In genomic region chr6:28397681-28398203, GRCm38 (mm10) we compare ENCODE assay signal across 8 mouse cellular contexts. TPM values are rescaled to one million over a fixed set of nuclear protein-coding genes. Genes with fewer than 3 reads are reported as not detected.
A peak's percentile ranks its signal among the peaks of the same experiment; 100 is the strongest.
DNase-seq lines count a peak whose midpoint lies in the region; ATAC-seq and TF ChIP-seq lines count a peak whose summit lies in the region.

Zfp800 (minus strand) TSS chr6:28398005.

- WGBS in kidney, postnatal 0 days: 1% methylated on average over 33 of the region's 33 CpGs
- WGBS in embryonic facial prominence, embryonic 12.5 days: under 1% methylated on average over 33 of the region's 33 CpGs
- under 1% methylated on average over 33 of the region's 33 CpGs for WGBS in hindbrain, embryonic 11.5 days
- WGBS in liver, embryonic 11.5 days: 2% methylated on average over 33 of the region's 33 CpGs

- ATAC-seq in kidney, postnatal 0 days (replicated peaks; ENCODE audit: low FRiP score, low read depth): no peak
- no peak for ATAC-seq in Patski
- peak; percentile 77; the same call in 1 of the 2 replicates for ATAC-seq in embryonic facial prominence, embryonic 12.5 days (ENCODE audit: insufficient number of reproducible peaks, insufficient read depth, low FRiP score, low TSS enrichment)
- ATAC-seq in hindbrain, embryonic 11.5 days (ENCODE audit: low FRiP score): peak; percentile 77
- ATAC-seq in liver, embryonic 11.5 days (replicated peaks; ENCODE audit: low FRiP score): no peak
- 0 out of 2 replicates have a peak, but pooled peaks have one; percentile 11 for ATAC-seq in neutrophil, adult 5-6 weeks (ENCODE audit: extremely low read depth, insufficient number of reproducible peaks, low FRiP score, poor library complexity, severe bottlenecking)

- H3K4me1 ChIP-seq in kidney, postnatal 0 days (replicated peaks; ENCODE audit: insufficient read depth, low read length): no peaks in the 10 kb centered on the region
- H3K4me1 ChIP-seq in embryonic facial prominence, embryonic 12.5 days: no peaks in the 10 kb centered on the region
- no peaks in the 10 kb centered on the region for H3K4me1 ChIP-seq in hindbrain, embryonic 11.5 days (replicated peaks; ENCODE audit: control insufficient read depth, insufficient read depth, low read length)
- H3K4me1 ChIP-seq in liver, embryonic 11.5 days (replicated peaks; ENCODE audit: control insufficient read depth, insufficient read depth, low read length): no peaks in the 10 kb centered on the region

- DNase-seq in kidney, postnatal 0 days (ENCODE audit: low spot score): no peak
- DNase-seq in kidney, postnatal 14 days: no peak
- no peak for DNase-seq in Patski (ENCODE audit: low read depth, low spot score)
- peak; percentile 71 for DNase-seq in hindbrain, embryonic 11.5 days (ENCODE audit: low spot score)
- peak; percentile 53 for DNase-seq in liver, embryonic 11.5 days (ENCODE audit: low spot score)
- DNase-seq in urinary bladder, postnatal 10 days (ENCODE audit: low spot score): no peak

- H3K9ac ChIP-seq in kidney, postnatal 0 days (ENCODE audit: low read depth, low read length): peak within 1 kb of the TSS; percentile 18
- peak within 1 kb of the TSS; percentile 42 for H3K9ac ChIP-seq in embryonic facial prominence, embryonic 12.5 days
- peak within 1 kb of the TSS; percentile 68 for H3K9ac ChIP-seq in hindbrain, embryonic 11.5 days (ENCODE audit: low read depth, low read length)
- H3K9ac ChIP-seq in liver, embryonic 11.5 days (ENCODE audit: low read depth, low read length): no peak within 1 kb of the TSS

- H3K4me2 ChIP-seq in kidney, postnatal 0 days (ENCODE audit: low read length): peak within 1 kb of the TSS; percentile 81
- H3K4me2 ChIP-seq in embryonic facial prominence, embryonic 12.5 days (replicated peaks): peak within 1 kb of the TSS; percentile 78
- peak within 1 kb of the TSS; percentile 46 for H3K4me2 ChIP-seq in hindbrain, embryonic 11.5 days (replicated peaks; ENCODE audit: low read depth, low read length)
- peak within 1 kb of the TSS; percentile 60 for H3K4me2 ChIP-seq in liver, embryonic 11.5 days

- in situ Hi-C loops in Patski (cut with MboI; ENCODE audit: low pct_unique_long_range_greater_than_20kb): loop anchor here (10.0 kb wide), 1 partner anchor 733 kb away; no protein-coding TSS in a partner anchor

- no peaks in the 10 kb centered on the region for H3K9me3 ChIP-seq in kidney, postnatal 0 days (replicated peaks; ENCODE audit: low read length)
- no peaks in the 10 kb centered on the region for H3K9me3 ChIP-seq in embryonic facial prominence, embryonic 12.5 days
- 0 out of 2 replicates have a peak, but pooled peaks cover 3% of the 10 kb centered on the region for H3K9me3 ChIP-seq in hindbrain, embryonic 11.5 days (ENCODE audit: control insufficient read depth, low read length)
- H3K9me3 ChIP-seq in liver, embryonic 11.5 days (ENCODE audit: control insufficient read depth, low read length): peaks cover 3% of the 10 kb centered on the region; the same call in 1 of the 2 replicates

- peak within 1 kb of the TSS; percentile 44 for H3K4me3 ChIP-seq in kidney, postnatal 0 days (replicated peaks; ENCODE audit: low read depth, low read length)
- peak within 1 kb of the TSS; percentile 37 for H3K4me3 ChIP-seq in embryonic facial prominence, embryonic 12.5 days
- H3K4me3 ChIP-seq in hindbrain, embryonic 11.5 days (ENCODE audit: low read depth, low read length): peak within 1 kb of the TSS; percentile 41
- H3K4me3 ChIP-seq in liver, embryonic 11.5 days (ENCODE audit: low read depth, low read length): peak within 1 kb of the TSS; percentile 34

- TF ChIP-seq CTCF in kidney, postnatal 0 days (IDR thresholded peaks at IDR 0.05; ENCODE audit: low read depth): no peak
- TF ChIP-seq CTCF in Patski (IDR thresholded peaks at IDR 0.05): no peak

- no peak within 1 kb of the TSS for H3K27ac ChIP-seq in kidney, postnatal 0 days
- no peak within 1 kb of the TSS for H3K27ac ChIP-seq in embryonic facial prominence, embryonic 12.5 days
- no peak within 1 kb of the TSS for H3K27ac ChIP-seq in hindbrain, embryonic 11.5 days (ENCODE audit: low read depth, low read length)
- H3K27ac ChIP-seq in liver, embryonic 11.5 days (ENCODE audit: low read depth, low read length): no peak within 1 kb of the TSS

- POLR2A ChIA-PET in Patski (lab: Charles Lee): no interaction called here

- CTCF ChIA-PET in Patski (lab: Charles Lee): no interaction called here

- peaks cover 11% of the 10 kb centered on the region for H3K27me3 ChIP-seq in kidney, postnatal 0 days (ENCODE audit: insufficient read depth, low read length)
- peaks cover 12% of the 10 kb centered on the region for H3K27me3 ChIP-seq in Patski
- peaks cover 28% of the 10 kb centered on the region for H3K27me3 ChIP-seq in embryonic facial prominence, embryonic 12.5 days
- H3K27me3 ChIP-seq in hindbrain, embryonic 11.5 days (ENCODE audit: control insufficient read depth, insufficient read depth, low read length): peaks cover 3% of the 10 kb centered on the region; the same call in 1 of the 2 replicates
- peaks cover 39% of the 10 kb centered on the region for H3K27me3 ChIP-seq in liver, embryonic 11.5 days (replicated peaks; ENCODE audit: control insufficient read depth, insufficient read depth, low read length)

- no peaks in the 10 kb centered on the region for H3K36me3 ChIP-seq in kidney, postnatal 0 days (ENCODE audit: insufficient read depth, low read length)
- H3K36me3 ChIP-seq in embryonic facial prominence, embryonic 12.5 days: no peaks in the 10 kb centered on the region
- H3K36me3 ChIP-seq in hindbrain, embryonic 11.5 days (ENCODE audit: control insufficient read depth, insufficient read depth, low read length): no peaks in the 10 kb centered on the region
- H3K36me3 ChIP-seq in liver, embryonic 11.5 days (ENCODE audit: control insufficient read depth, insufficient read depth, low read length): no peaks in the 10 kb centered on the region

RNA-seq across cellular contexts. Expression of gene Zfp800, which starts in this region (rescaled TPM):
- 19.6 and 24.4 TPM in 2 replicates for polyA plus RNA-seq in kidney, postnatal 0 days (2015; fragmentation: Nextera tagmentation; extraction: Ambion mirVana)
- polyA plus RNA-seq in Patski (2021): 20.2 TPM
- 18.0 and 18.9 TPM in 2 replicates for polyA plus RNA-seq in embryonic facial prominence, embryonic 12.5 days (2016; fragmentation: Nextera tagmentation; extraction: Ambion mirVana)
- 25.2 and 32.2 TPM in 2 replicates for polyA plus RNA-seq in hindbrain, embryonic 11.5 days (2014; fragmentation: Nextera tagmentation; extraction: Ambion mirVana)
- polyA plus RNA-seq in liver, embryonic 11.5 days (2014; fragmentation: Nextera tagmentation; extraction: Ambion mirVana): 39.5 and 41.2 TPM in 2 replicates
- total RNA-seq in neutrophil, adult 5-6 weeks (2017): 44.9 and 46.4 TPM in 2 replicates

Comparison
In these comparisons a context has a peak if more than half of its experiments do, and no peak if none do; other contexts are left out.
1. ATAC-seq: peak in embryonic facial prominence, embryonic 12.5 days (single experiment), hindbrain, embryonic 11.5 days (single experiment) and neutrophil, adult 5-6 weeks (single experiment); none in kidney, postnatal 0 days (single experiment), Patski (single experiment) and liver, embryonic 11.5 days (single experiment).
2. DNase-seq: peak in hindbrain, embryonic 11.5 days (single experiment) and liver, embryonic 11.5 days (single experiment); none in kidney, postnatal 0 days (single experiment), kidney, postnatal 14 days (single experiment), Patski (single experiment) and urinary bladder, postnatal 10 days (single experiment).
3. Peak in every context shown above with its lines, with median percentiles within 50 percentile points of each other: H3K4me2 ChIP-seq and H3K4me3 ChIP-seq.